Mouse (Mus musculus): Measurements from ENCODE around the gene Atrnl1. TPM values are rescaled to one million over a fixed set of nuclear protein-coding genes. Genes with fewer than 3 reads are reported as not detected.

Atrnl1 gene
- polyA plus RNA-seq, 1 experiment from 2014 or later: 8.1 TPM

GRCm38 (mm10) chr19:57942281-57942680 is 331.4 kb downstream of the Atrnl1 start:
- Histone ChIP-seq H3K27ac (replicated peaks) (no peak overlapping the region), H3K9ac (no peak overlapping the region), H3K36me3 (no peaks in the 10 kb centered on the region), H3K9me3 (no peaks in the 10 kb centered on the region), H3K4me3 (no peak overlapping the region), H3K4me1 (replicated peaks) (peaks cover 14% of the 10 kb centered on the region), H3K27me3 (no peaks in the 10 kb centered on the region), H3K4me2 (no peak overlapping the region)
- WGBS: 84% methylated on average over 14 of the region's 14 CpGs
- ATAC-seq (ENCODE audit: low read depth): 0 out of 2 replicates have a peak, but pooled peaks have one; percentile 8

- no peaks in the 10 kb centered on the region for H3K27me3 ChIP-seq
- H3K27ac ChIP-seq (replicated peaks): no peak overlapping the region
- no peak for ATAC-seq (ENCODE audit: low read depth)
- H3K4me3 ChIP-seq: no peak overlapping the region
- H3K9me3 ChIP-seq: no peaks in the 10 kb centered on the region
- H3K36me3 ChIP-seq: no peaks in the 10 kb centered on the region
- 72% methylated on average over 2 of the region's 2 CpGs for WGBS
- H3K4me1 ChIP-seq (replicated peaks): peaks cover 14% of the 10 kb centered on the region
- H3K4me2 ChIP-seq: no peak overlapping the region
- no peak overlapping the region for H3K9ac ChIP-seq
Observed at GRCm38 (mm10) chr19:57943308-57943707, 332.5 kb downstream of the Atrnl1 start.

GRCm38 (mm10) chr19:57944680-57945079 is 333.8 kb downstream of the Atrnl1 start:
- Histone ChIP-seq H3K4me3 (no peak overlapping the region), H3K36me3 (no peaks in the 10 kb centered on the region), H3K4me1 (replicated peaks) (peaks cover 14% of the 10 kb centered on the region)

GRCm38 (mm10) chr19:57945626-57946250 is 334.9 kb downstream of the Atrnl1 start:
- Histone ChIP-seq H3K9ac (no peak overlapping the region), H3K4me1 (replicated peaks) (peaks cover 20% of the 10 kb centered on the region), H3K9me3 (no peaks in the 10 kb centered on the region), H3K36me3 (no peaks in the 10 kb centered on the region), H3K4me2 (no peak overlapping the region), H3K27me3 (no peaks in the 10 kb centered on the region), H3K27ac (replicated peaks) (no peak overlapping the region), H3K4me3 (no peak overlapping the region)
- WGBS: 91% methylated on average over 4 of the region's 4 CpGs
- ATAC-seq (ENCODE audit: low read depth): no peak

More at GRCm38 (mm10) chr19:57944680-57945079, 333.8 kb downstream of the Atrnl1 start:
- no peak overlapping the region for H3K9ac ChIP-seq
- H3K9me3 ChIP-seq: no peaks in the 10 kb centered on the region
- ATAC-seq (ENCODE audit: low read depth): no peak
- 90% methylated on average over 6 of the region's 6 CpGs for WGBS
- no peak overlapping the region for H3K27ac ChIP-seq (replicated peaks)
- no peak overlapping the region for H3K4me2 ChIP-seq
- no peaks in the 10 kb centered on the region for H3K27me3 ChIP-seq

- Histone ChIP-seq H3K9me3 (no peaks in the 10 kb centered on the region), H3K4me1 (replicated peaks) (peaks cover 11% of the 10 kb centered on the region), H3K27ac (replicated peaks) (no peak overlapping the region; the same call in 1 of the 2 replicates), H3K4me3 (no peak overlapping the region), H3K9ac (no peak overlapping the region), H3K27me3 (no peaks in the 10 kb centered on the region), H3K36me3 (no peaks in the 10 kb centered on the region), H3K4me2 (no peak overlapping the region)
- ATAC-seq (ENCODE audit: low read depth): no peak
- WGBS: 92% methylated on average over 2 of the region's 2 CpGs
Observed at GRCm38 (mm10) chr19:57948489-57948888, 337.7 kb downstream of the Atrnl1 start.

- H3K9ac ChIP-seq: no peak overlapping the region
- H3K4me1 ChIP-seq (replicated peaks): peaks cover 11% of the 10 kb centered on the region
- H3K36me3 ChIP-seq: no peaks in the 10 kb centered on the region
- 66% methylated on average over 13 of the region's 13 CpGs for WGBS
- no peak overlapping the region for H3K4me3 ChIP-seq
- H3K27ac ChIP-seq (replicated peaks): peak overlapping the region; percentile 74
- peak; percentile 57 for ATAC-seq (ENCODE audit: low read depth)
- H3K9me3 ChIP-seq: no peaks in the 10 kb centered on the region
- no peak overlapping the region for H3K4me2 ChIP-seq
- no peaks in the 10 kb centered on the region for H3K27me3 ChIP-seq
Observed at GRCm38 (mm10) chr19:57949260-57949917, 338.6 kb downstream of the Atrnl1 start.

GRCm38 (mm10) chr19:57954131-57954530 is 343.3 kb downstream of the Atrnl1 start:
- no peaks in the 10 kb centered on the region for H3K27me3 ChIP-seq
- H3K4me3 ChIP-seq: no peak overlapping the region
- no peak overlapping the region for H3K9ac ChIP-seq
- no peaks in the 10 kb centered on the region for H3K36me3 ChIP-seq
- peaks cover 11% of the 10 kb centered on the region for H3K4me1 ChIP-seq (replicated peaks)
- H3K27ac ChIP-seq (replicated peaks): no peak overlapping the region
- WGBS: 97% methylated on average over 3 of the region's 3 CpGs
- H3K9me3 ChIP-seq: no peaks in the 10 kb centered on the region
- no peak for ATAC-seq (ENCODE audit: low read depth)
- H3K4me2 ChIP-seq: no peak overlapping the region

GRCm38 (mm10) chr19:57956459-57956858 is 345.6 kb downstream of the Atrnl1 start:
- ATAC-seq (ENCODE audit: low read depth): no peak
- 84% methylated on average over 3 of the region's 3 CpGs for whole genome bisulfite sequencing

GRCm38 (mm10) chr19:57957363-57957762 is 346.5 kb downstream of the Atrnl1 start:
- Histone ChIP-seq H3K9ac (no peak overlapping the region), H3K27me3 (no peaks in the 10 kb centered on the region), H3K4me2 (no peak overlapping the region), H3K27ac (replicated peaks) (no peak overlapping the region), H3K36me3 (no peaks in the 10 kb centered on the region), H3K4me1 (replicated peaks) (peaks cover 13% of the 10 kb centered on the region), H3K4me3 (no peak overlapping the region), H3K9me3 (no peaks in the 10 kb centered on the region)
- no peak for ATAC-seq (ENCODE audit: low read depth)
- 92% methylated on average over 3 of the region's 3 CpGs for WGBS

More at GRCm38 (mm10) chr19:57956459-57956858, 345.6 kb downstream of the Atrnl1 start:
- Histone ChIP-seq H3K9ac (no peak overlapping the region), H3K9me3 (no peaks in the 10 kb centered on the region), H3K4me2 (no peak overlapping the region), H3K27ac (replicated peaks) (no peak overlapping the region), H3K4me1 (replicated peaks) (peaks cover 5% of the 10 kb centered on the region), H3K27me3 (no peaks in the 10 kb centered on the region), H3K36me3 (no peaks in the 10 kb centered on the region), H3K4me3 (no peak overlapping the region)

GRCm38 (mm10) chr19:57958154-57958553 is 347.3 kb downstream of the Atrnl1 start:
- H3K4me2 ChIP-seq: no peak overlapping the region
- H3K36me3 ChIP-seq: no peaks in the 10 kb centered on the region
- H3K9ac ChIP-seq: no peak overlapping the region
- H3K9me3 ChIP-seq: no peaks in the 10 kb centered on the region
- no peak for ATAC-seq (ENCODE audit: low read depth)
- H3K4me1 ChIP-seq (replicated peaks): peaks cover 16% of the 10 kb centered on the region
- H3K27me3 ChIP-seq: no peaks in the 10 kb centered on the region
- no peak overlapping the region for H3K27ac ChIP-seq (replicated peaks)
- no peak overlapping the region for H3K4me3 ChIP-seq

GRCm38 (mm10) chr19:57958726-57959125 is 347.9 kb downstream of the Atrnl1 start:
- no peak overlapping the region for H3K4me2 ChIP-seq
- H3K27ac ChIP-seq (replicated peaks): no peak overlapping the region
- H3K4me3 ChIP-seq: no peak overlapping the region
- H3K9me3 ChIP-seq: no peaks in the 10 kb centered on the region
- no peak for ATAC-seq (ENCODE audit: low read depth)
- H3K27me3 ChIP-seq: no peaks in the 10 kb centered on the region
- no peaks in the 10 kb centered on the region for H3K36me3 ChIP-seq
- WGBS: 88% methylated on average over 5 of the region's 5 CpGs
- H3K9ac ChIP-seq: no peak overlapping the region
- H3K4me1 ChIP-seq (replicated peaks): peaks cover 16% of the 10 kb centered on the region

- Histone ChIP-seq H3K4me3 (no peak overlapping the region), H3K36me3 (no peaks in the 10 kb centered on the region), H3K9ac (no peak overlapping the region), H3K4me2 (no peak overlapping the region), H3K27me3 (no peaks in the 10 kb centered on the region), H3K9me3 (no peaks in the 10 kb centered on the region), H3K4me1 (replicated peaks) (peaks cover 16% of the 10 kb centered on the region), H3K27ac (replicated peaks) (no peak overlapping the region)
- WGBS: 23% methylated on average over 3 of the region's 3 CpGs
- ATAC-seq (ENCODE audit: low read depth): no peak
Observed at GRCm38 (mm10) chr19:57961321-57961720, 350.5 kb downstream of the Atrnl1 start.

All from neural tube, embryonic 13.5 days (tissue).